Mouse (Mus musculus): ENCODE measurements around the gene Syce2. TPM values are rescaled to one million over a fixed set of nuclear protein-coding genes. Genes with fewer than 3 reads are reported as not detected.

The Syce2 gene
- total and polyA plus RNA-seq, 3 experiments = 0.54 TPM; not detected in 2

DNA sequence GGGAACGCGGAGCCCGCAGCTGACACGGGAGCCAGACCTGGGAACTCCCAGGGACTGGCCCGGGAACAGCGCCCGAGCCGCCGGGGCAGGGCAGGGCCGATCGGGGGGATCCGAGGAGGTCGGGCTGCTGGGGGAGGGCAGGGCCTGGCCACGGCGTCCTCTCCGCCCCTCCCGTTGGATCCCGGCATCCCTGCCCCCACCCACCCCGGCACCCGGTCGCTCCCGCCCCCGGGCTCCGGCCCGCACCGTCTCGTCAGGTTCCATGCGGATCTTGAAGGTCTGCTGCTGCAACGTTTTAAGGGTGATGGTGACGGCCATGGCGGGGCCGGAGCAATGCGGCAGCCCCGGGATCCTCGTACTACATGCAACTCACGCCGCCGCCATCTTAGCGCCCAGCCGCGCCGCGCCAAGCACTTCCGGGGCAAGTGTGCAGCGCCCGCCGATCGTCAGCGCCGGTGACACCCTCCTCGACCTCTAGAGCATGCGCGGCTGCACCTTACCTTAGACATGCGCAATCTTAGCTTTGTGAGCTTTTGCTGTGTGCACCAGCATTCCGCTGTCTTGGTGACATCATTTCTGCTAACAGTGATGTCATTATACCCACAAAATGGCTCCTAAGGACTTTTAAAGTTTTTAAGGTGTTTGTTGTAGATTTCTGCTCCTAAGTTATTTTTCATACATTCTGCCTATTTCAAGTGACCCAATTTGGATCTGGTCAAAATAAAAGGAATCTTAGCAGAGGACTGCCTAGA is 31.5 kb upstream of the Syce2 start, which contains the start of gene Rad23a:
Gene Rad23a, minus strand, starts transcription at position 418 of the 752 bp plus-strand sequence.
- no peaks in the 10 kb centered on the region for H3K27me3 ChIP-seq (replicated peaks)
- TF ChIP-seq CHD2 (IDR thresholded peaks at IDR 0.05; ENCODE audit: low read length) (peak; percentile 95), SMC3 (IDR thresholded peaks at IDR 0.05; ENCODE audit: low read depth, low read length) (no peak), MEF2A (IDR thresholded peaks at IDR 0.05; ENCODE audit: borderline replicate concordance, low read depth, low read length) (peak; percentile 54), MAZ (IDR thresholded peaks at IDR 0.05; ENCODE audit: low read depth, low read length) (peak; percentile 92), KAT2A (IDR thresholded peaks at IDR 0.05; ENCODE audit: insufficient replicate concordance, low read length) (peak; percentile 88; the same call in 1 of the 2 replicates), CHD1 (IDR thresholded peaks at IDR 0.05; ENCODE audit: low read depth, low read length) (0 out of 2 replicates have a peak, but pooled peaks have one; percentile 8), PAX5 (IDR thresholded peaks at IDR 0.05; ENCODE audit: low read length) (no peak), ETS1 (conservative IDR thresholded peaks at IDR 0.05; ENCODE audit: low read depth, low read length) (peak; percentile 74), MXI1 (IDR thresholded peaks at IDR 0.05; ENCODE audit: low read depth, low read length) (peak; percentile 81), IRF4 (IDR thresholded peaks at IDR 0.05; ENCODE audit: low read depth, low read length) (peak; percentile 36; the same call in 1 of the 2 replicates), ZKSCAN1 (IDR thresholded peaks at IDR 0.05; ENCODE audit: borderline replicate concordance, low read depth, low read length) (no peak), MAX (IDR thresholded peaks at IDR 0.05; ENCODE audit: low read length) (peak; percentile 82), BHLHE40 (IDR thresholded peaks at IDR 0.05; ENCODE audit: low read depth, low read length) (peak; percentile 79), GABPA (IDR thresholded peaks at IDR 0.05; ENCODE audit: insufficient replicate concordance, low read depth, low read length) (peak; percentile 97), EP300 (IDR thresholded peaks at IDR 0.05; ENCODE audit: low read length) (no peak), ZC3H11A (IDR thresholded peaks at IDR 0.05; ENCODE audit: low read depth, low read length) (no peak), USF2 (conservative IDR thresholded peaks at IDR 0.05; ENCODE audit: low read depth, low read length) (no peak; the same call in 1 of the 2 replicates), JUN (IDR thresholded peaks at IDR 0.05; ENCODE audit: insufficient read depth, low read depth, low read length) (peak; percentile 83), MYC (IDR thresholded peaks at IDR 0.05; ENCODE audit: low read depth, low read length) (peak; percentile 75), CTCF (conservative IDR thresholded peaks at IDR 0.05 in 1 of 2, IDR thresholded peaks at IDR 0.05 in 1 of 2; ENCODE audit: low read depth in 2 of 2, low read length in 2 of 2) (no peak), POLR2AphosphoS2 (IDR thresholded peaks at IDR 0.05; ENCODE audit: low read depth, low read length) (peak; percentile 99), RCOR1 (conservative IDR thresholded peaks at IDR 0.05; ENCODE audit: low read depth, low read length) (peak; percentile 60; the same call in 1 of the 2 replicates), ZMIZ1 (IDR thresholded peaks at IDR 0.05; ENCODE audit: low read depth, low read length) (peak; percentile 95), SIN3A (IDR thresholded peaks at IDR 0.05; ENCODE audit: low read length) (peak; percentile 84), E2F4 (IDR thresholded peaks at IDR 0.05; ENCODE audit: insufficient replicate concordance, low read depth, low read length) (peak; percentile 68; the same call in 1 of the 2 replicates), NELFE (IDR thresholded peaks at IDR 0.05; ENCODE audit: low read depth, low read length) (peak; percentile 87), RAD21 (IDR thresholded peaks at IDR 0.05; ENCODE audit: low read depth, low read length) (no peak), USF1 (IDR thresholded peaks at IDR 0.05; ENCODE audit: low read depth, low read length) (no peak; the same call in 1 of the 2 replicates), TCF12 (IDR thresholded peaks at IDR 0.05; ENCODE audit: low read depth, low read length) (peak; percentile 96), UBTF (IDR thresholded peaks at IDR 0.05; ENCODE audit: low read depth, low read length) (no peak), MAFK (IDR thresholded peaks at IDR 0.05; ENCODE audit: insufficient replicate concordance, low read length) (peak; percentile 50; the same call in 1 of the 2 replicates), TBP (conservative IDR thresholded peaks at IDR 0.05; ENCODE audit: low read depth, low read length) (0 out of 2 replicates have a peak, but pooled peaks have one; percentile 11), POLR2A (IDR thresholded peaks at IDR 0.05; ENCODE audit: low read depth, low read length) (peak; percentile 84), NRF1 (IDR thresholded peaks at IDR 0.05; ENCODE audit: low read depth, low read length) (peak; percentile 99), ZNF384 (IDR thresholded peaks at IDR 0.05; ENCODE audit: low read depth, low read length) (no peak), JUND (conservative IDR thresholded peaks at IDR 0.05; ENCODE audit: low read depth, low read length) (peak; percentile 81), ELF1 (IDR thresholded peaks at IDR 0.05; ENCODE audit: low read depth, low read length) (peak; percentile 86), HCFC1 (IDR thresholded peaks at IDR 0.05; ENCODE audit: low read depth, low read length) (peak; percentile 91)
- peak within 1 kb of the TSS; percentile 87 for H3K9ac ChIP-seq (ENCODE audit: insufficient read depth, low read depth)
- H3K4me2 ChIP-seq (ENCODE audit: insufficient read depth, low read depth, poor library complexity, severe bottlenecking) = peak within 1 kb of the TSS; percentile 94
- no peaks in the 10 kb centered on the region for H3K9me3 ChIP-seq (replicated peaks; ENCODE audit: low read length)
- dilution Hi-C loops (cut with MboI; ENCODE audit: extremely low pct_ligation_motif_present, extremely low pct_unique_long_range_greater_than_20kb, low sequenced_read_pairs) (no loop called here), in situ Hi-C loops (cut with MboI; ENCODE audit: low pct_ligation_motif_present, low pct_unique_long_range_greater_than_20kb, low sequenced_read_pairs) (no loop called here)
- peak; percentile 97 for DNase-seq (ENCODE audit: extremely low read depth)
- H3K27ac ChIP-seq (ENCODE audit: insufficient read depth, low read depth) = peak within 1 kb of the TSS; percentile 77
- H3K79me2 ChIP-seq (replicated peaks; ENCODE audit: control insufficient read depth, extremely low read depth, insufficient read depth, poor library complexity, severe bottlenecking) = peaks cover 34% of the 10 kb centered on the region
- H3K36me3 ChIP-seq (replicated peaks in 1 of 2; ENCODE audit: control insufficient read depth in 1 of 2, insufficient read depth in 1 of 2, low read length in 1 of 2) = peaks cover 69 to 82% of the 10 kb centered on the region in 2 experiments
- H3K4me3 ChIP-seq (replicated peaks in 1 of 3; ENCODE audit: low read depth in 2 of 3, low read length in 2 of 3, poor library complexity in 1 of 3) = peak within 1 kb of the TSS; percentile 78 to 85 (median 83)
- H3K4me1 ChIP-seq (ENCODE audit: control insufficient read depth in 1 of 2, insufficient read depth in 2 of 2) = peaks cover 12 to 79% of the 10 kb centered on the region in 2 experiments

All from CH12.LX (cell line).